Comparison of ENCODE assay signal across 30 mouse cellular contexts in genomic region chr3:25757813-25758212, GRCm38 (mm10).
"Had no signal": no experiment of that assay in that cellular context is flagged by ENCODE, and none has a peak within 500 bp of the region (broad histone marks: within the 10 kb centered on the region; RNA-seq: fewer than 3 reads in every experiment).

No protein-coding gene starts in this region.

- H3K9me3 ChIP-seq: heart, embryonic 10.5 days; heart, embryonic 12.5 days; heart, embryonic 13.5 days; heart, embryonic 15.5 days; hindbrain, embryonic 10.5 days; hindbrain, embryonic 12.5 days; hindbrain, embryonic 13.5 days; hindbrain, embryonic 15.5 days; intestine, embryonic 15.5 days; kidney, embryonic 15.5 days had no signal

- H3K27ac ChIP-seq: heart, embryonic 10.5 days; heart, embryonic 13.5 days; heart, embryonic 15.5 days; hindbrain, embryonic 10.5 days; hindbrain, embryonic 12.5 days; hindbrain, embryonic 13.5 days; hindbrain, embryonic 14.5 days; hindbrain, embryonic 15.5 days; hindbrain, postnatal 0 days; intestine, embryonic 15.5 days; kidney, embryonic 15.5 days; kidney, postnatal 0 days; layer of hippocampus, adult 2 months; left cerebral cortex, adult 2 months had no signal

- H3K4me1 ChIP-seq: heart, embryonic 10.5 days; heart, embryonic 12.5 days; heart, embryonic 13.5 days; heart, embryonic 15.5 days; hindbrain, embryonic 10.5 days; hindbrain, embryonic 12.5 days; hindbrain, embryonic 13.5 days; hindbrain, embryonic 15.5 days; intestine, embryonic 15.5 days; kidney, embryonic 15.5 days had no signal

- DNase-seq: heart, postnatal 10 days; heart, postnatal 14 days; heart, postnatal 36 days; heart, postnatal 4 days; kidney, adult 11 months; kidney, adult 18-20 months; kidney, adult 2 months; kidney, adult 9 months; kidney, postnatal 10 days; kidney, postnatal 14 days; kidney, postnatal 25 days; kidney, postnatal 36 days; kidney, postnatal 4 days; layer of hippocampus, adult 9-11 months; layer of hippocampus, postnatal 36 days had no signal

- H3K4me3 ChIP-seq: heart, embryonic 10.5 days; heart, embryonic 12.5 days; heart, embryonic 13.5 days; heart, embryonic 15.5 days; hindbrain, embryonic 10.5 days; hindbrain, embryonic 12.5 days; hindbrain, embryonic 13.5 days; hindbrain, embryonic 15.5 days; intestine, embryonic 15.5 days; kidney, embryonic 15.5 days; layer of hippocampus, adult 2 months; left cerebral cortex, adult 2 months had no signal

- H3K9ac ChIP-seq: heart, embryonic 12.5 days; heart, embryonic 13.5 days; heart, embryonic 15.5 days; hindbrain, embryonic 12.5 days; hindbrain, embryonic 13.5 days; hindbrain, embryonic 14.5 days; hindbrain, embryonic 15.5 days; intestine, embryonic 15.5 days; kidney, embryonic 15.5 days had no signal

- H3K36me3 ChIP-seq: heart, embryonic 10.5 days; heart, embryonic 12.5 days; heart, embryonic 13.5 days; heart, embryonic 15.5 days; hindbrain, embryonic 10.5 days; hindbrain, embryonic 12.5 days; hindbrain, embryonic 13.5 days; hindbrain, embryonic 15.5 days; intestine, embryonic 15.5 days; kidney, embryonic 15.5 days had no signal

- H3K27me3 ChIP-seq: heart, embryonic 12.5 days; heart, embryonic 13.5 days; heart, embryonic 15.5 days; hindbrain, embryonic 12.5 days; hindbrain, embryonic 13.5 days; hindbrain, embryonic 15.5 days; intestine, embryonic 15.5 days; kidney, embryonic 15.5 days had no signal
